Mouse (Mus musculus): ENCODE results near the gene Nbas. TPM values are rescaled to one million over a fixed set of nuclear protein-coding genes. Genes with fewer than 3 reads are reported as not detected.

Nbas gene
- total RNA-seq, 2 experiments from 2014 or later = 28.3 to 28.5 TPM

DNA sequence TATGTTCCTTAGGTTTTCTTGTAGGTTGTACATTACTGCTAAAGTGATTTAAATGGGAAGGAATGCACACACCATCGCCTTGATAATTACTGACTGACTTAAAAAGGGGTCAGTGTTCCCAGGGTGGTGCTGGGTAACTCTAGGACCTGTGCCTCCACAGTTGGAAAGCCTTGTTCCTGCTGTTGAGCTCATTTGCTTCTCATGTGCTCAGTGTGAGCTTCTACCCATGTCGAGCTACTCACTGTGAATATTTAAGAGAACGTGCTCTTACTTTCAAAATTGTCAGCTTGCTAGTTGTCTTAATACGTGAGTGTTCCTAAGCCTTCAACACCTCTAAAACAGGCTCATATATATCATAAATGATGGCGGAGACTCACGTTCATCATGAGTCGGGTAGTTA lies 112.6 kb downstream of the Nbas start:
- DNase-seq (ENCODE audit: low spot score) = no peak
- intact Hi-C loops (cut with DNase I) = no loop called here

DNA sequence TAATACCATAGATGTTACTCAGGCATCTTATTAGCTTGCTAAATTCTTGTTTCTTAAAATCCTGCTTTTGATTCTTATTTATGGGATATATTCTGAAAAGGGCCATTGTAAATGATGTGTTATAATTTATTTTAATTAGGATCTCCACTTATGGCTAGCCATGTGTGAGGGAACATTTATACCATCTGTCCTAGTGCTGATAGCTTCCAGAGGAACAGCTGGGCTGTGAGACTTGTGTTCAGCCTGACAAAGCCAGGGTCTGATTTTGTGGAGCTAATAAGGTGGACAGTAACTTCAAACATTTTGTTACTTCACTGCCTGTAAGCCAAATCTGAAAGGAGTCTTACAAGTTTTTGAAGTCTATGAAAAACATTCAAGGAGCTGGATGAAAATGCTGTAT lies 113.1 kb downstream of the Nbas start:
- intact Hi-C loops (cut with DNase I) = no loop called here

DNA sequence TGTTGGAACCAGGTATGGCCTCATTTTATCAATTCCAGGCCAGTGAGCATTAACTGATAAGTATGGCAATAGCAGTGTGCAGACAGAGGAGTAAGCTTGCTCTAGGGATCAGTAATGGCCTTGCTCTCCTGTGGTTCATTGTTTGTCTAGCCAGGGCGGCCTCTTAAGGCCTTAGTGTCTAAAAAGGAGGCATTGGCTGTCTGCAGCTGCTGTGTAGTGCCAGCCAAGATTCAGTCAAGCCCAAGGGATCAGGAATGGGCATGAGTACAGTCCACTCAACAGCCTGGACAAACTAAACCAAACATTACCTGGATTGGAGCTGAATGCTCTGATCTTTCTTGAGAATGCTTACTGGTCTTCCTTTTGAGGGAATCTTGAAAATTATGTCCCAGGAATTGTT lies 120.7 kb downstream of the Nbas start:
- intact Hi-C loops (cut with DNase I) = no loop called here
- DNase-seq (ENCODE audit: low spot score) = no peak

More for the DNA sequence above, 113.1 kb downstream of the Nbas start:
- no peak for DNase-seq (ENCODE audit: low spot score)

DNA sequence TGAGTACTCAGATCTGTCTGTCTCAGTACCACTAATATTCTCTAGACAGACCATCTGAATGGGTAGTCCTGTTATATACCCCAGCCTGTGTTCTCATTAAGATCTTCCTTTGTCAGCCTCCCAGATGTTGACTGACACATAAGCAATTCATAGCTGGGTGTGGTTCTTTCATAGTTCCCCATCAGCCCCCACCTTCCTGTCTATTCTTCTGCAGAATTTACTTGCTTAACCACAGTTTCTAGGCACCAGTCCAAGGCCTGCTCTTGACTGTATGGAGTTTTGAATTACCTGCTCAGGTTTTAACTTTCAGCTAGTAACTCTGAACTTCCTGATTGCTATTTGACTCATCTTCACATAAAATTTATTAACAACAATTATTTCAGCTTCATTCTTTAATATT lies 141.3 kb downstream of the Nbas start:
- no peak for DNase-seq (ENCODE audit: low spot score)
- intact Hi-C loops (cut with DNase I) = no loop called here

DNA sequence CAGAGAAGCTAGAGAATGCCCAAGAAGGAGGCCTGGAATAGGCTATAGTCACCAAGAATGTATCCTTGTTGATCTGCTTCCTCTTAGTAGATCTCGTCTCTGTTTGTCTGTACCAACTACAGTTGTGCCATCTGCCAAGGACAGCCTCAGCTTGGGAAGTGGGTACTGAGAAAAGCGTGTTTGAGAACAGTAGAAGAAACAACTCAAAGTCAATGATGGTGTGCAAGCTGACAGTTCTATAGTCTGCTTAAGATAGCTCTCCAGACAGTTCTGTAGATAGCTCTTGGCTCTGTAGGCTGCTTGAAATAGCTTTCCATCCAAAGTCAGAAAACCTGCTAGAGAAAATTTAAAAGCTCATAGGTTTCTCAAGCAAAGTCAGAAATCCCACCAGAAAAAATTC lies 149.7 kb downstream of the Nbas start:
- DNase-seq (ENCODE audit: low spot score) = no peak
- intact Hi-C loops (cut with DNase I) = no loop called here

DNA sequence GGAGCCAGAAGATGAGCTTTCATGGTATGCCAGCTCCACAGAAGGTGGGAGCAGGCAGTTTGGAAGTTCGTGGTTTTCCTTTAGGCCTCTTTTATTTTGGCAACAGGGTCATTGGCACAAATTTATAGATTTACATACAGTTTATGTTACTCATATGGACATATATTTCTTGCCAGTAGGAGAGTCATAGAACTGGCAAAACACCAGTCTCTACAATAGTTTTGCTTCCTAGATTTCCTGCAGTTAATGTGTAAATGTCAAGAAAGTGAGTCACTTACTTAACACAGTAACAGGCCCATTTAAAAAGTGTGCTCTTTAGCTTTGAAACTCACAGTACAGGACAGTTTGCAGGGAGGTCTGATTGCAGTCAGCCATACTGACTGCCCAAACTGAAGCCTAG lies 161.3 kb downstream of the Nbas start:
- DNase-seq (ENCODE audit: low spot score) = no peak
- intact Hi-C loops (cut with DNase I) = no loop called here

DNA sequence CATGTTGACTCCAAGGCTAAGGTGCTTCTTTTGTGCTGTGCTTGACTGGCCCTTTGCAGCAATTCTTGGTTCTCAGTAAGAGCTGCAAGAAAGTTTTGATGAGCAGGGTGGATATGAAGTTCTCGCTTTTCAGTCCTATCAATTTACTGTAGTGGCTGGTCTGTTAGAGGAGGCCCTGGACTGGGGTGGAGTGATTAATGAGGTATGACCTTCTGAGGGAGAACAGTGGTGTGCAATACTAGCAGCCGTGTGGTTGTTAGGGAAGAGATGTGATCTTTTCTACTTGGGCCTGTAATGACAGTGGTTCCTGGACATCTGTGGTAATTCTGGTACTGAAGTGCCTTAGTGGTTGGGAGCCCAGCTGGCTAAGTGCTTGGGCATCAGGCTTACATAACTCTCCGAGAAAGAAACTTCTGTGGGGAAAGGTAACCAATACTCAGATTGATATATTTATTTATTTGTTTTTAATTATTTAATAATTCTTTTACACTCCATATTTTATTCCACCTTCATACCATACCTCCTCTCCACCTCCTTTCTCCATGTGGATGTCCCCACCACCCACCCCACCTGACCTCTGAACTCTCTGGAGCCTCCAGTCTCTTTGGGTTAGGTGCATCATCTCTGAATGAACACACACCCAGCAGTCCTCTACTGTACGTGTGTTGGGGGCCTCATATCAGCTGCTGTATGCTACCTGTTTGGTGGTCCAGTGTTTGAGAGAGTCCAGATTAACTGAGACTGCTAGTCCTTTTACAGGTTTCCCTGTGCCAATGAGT lies 175.9 kb downstream of the Nbas start:
- intact Hi-C loops (cut with DNase I) = no loop called here
- DNase-seq (ENCODE audit: low spot score) = no peak

DNA sequence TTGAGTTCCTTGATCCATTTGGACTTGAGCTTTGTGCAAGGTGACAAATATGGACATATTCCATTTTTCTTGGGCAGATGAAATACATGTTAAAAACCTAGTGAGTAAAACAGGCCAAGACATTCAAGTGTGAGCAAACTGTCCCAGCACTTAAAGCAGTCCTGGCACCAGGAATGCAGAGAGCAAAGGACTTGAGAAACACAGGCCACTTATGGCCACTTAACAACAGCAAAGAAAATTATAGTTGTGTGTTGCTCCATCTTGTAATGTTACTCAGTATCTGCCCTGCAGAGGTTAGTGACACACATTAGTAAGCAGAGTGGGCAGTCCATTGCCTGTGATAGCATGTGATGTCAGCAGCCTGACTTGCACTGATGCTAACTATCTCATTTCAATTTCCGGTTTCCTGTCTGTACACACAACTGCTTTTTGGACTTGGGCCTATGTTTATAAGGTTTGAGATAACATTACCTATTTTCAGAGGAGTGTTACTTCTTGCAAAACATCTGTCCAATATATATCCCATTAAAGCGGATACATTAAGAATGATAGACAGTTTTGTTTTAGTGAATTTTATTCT lies 176.6 kb downstream of the Nbas start:
- intact Hi-C loops (cut with DNase I) = no loop called here
- no peak for DNase-seq (ENCODE audit: low spot score)

DNA sequence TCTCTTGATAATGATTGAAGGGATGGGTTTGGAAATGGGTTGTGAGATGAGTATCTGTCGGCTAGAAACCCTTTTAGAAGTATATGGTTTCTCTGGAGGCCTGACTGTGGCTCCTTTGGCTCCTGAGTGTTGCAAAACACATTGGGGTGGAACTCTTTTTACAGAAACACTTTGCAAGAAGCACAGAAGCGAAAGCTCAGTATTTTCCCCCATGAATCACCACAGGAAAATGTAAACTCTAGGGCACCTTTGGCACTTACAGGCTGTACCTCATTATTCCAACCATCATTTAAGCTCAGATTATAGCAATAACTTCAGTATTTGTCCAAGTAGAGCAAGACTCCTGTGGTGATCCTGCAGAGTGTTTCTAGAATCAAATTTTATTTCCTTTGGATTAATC lies 180.0 kb downstream of the Nbas start:
- intact Hi-C loops (cut with DNase I) = no loop called here
- DNase-seq (ENCODE audit: low spot score) = no peak

DNA sequence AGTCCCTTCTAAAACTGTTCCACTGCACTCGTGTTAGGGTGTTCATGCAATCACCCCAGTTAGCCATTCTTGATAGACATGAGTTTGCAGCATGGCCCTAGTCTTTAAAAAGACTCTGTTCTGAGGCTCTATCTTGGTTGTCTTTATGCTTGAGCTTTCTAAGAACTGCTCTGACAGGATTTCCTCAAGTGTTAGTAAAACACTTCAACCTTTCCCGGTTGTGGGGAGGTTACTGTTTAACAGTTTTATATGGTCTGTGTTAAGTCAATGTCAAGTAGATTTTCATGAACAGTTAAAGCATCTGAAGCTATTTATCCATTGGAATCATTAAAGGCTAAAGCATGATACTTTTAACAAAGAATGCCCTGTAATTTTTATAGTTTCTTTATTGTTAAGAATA lies 183.1 kb downstream of the Nbas start:
- intact Hi-C loops (cut with DNase I) = no loop called here

DNA sequence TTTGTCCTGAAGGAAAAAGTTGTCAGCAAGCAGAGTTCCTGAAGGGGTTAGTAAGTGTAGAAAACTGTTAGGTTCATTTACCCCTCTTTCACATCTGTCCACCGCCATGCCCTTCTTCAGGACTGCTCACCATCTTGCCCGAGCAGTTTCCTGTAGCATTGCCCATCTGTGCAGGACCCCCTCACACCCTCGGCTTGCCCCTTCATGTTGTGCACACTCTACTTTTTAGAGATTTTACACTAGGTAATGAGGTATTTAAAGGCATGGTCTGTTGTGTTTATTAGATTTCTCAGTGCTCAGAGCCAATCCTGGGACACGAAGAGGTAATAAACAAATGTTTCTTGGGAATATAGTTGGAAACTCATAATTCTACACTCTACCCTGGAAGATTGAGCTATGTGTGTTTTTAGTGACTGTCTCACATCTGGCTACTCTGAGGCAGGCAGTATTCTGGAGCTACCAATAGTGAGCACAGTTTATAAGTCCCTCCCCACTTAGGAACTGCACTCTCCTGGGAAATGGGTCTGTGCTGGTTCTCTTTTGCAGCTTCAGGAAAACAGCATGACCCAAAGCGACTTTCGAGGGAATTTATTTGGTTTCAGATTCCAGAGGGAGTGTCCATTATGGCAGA lies 191.4 kb downstream of the Nbas start:
- intact Hi-C loops (cut with DNase I) = no loop called here
- DNase-seq (ENCODE audit: low spot score) = no peak

More for the DNA sequence above, 183.1 kb downstream of the Nbas start:
- no peak for DNase-seq (ENCODE audit: low spot score)

DNA sequence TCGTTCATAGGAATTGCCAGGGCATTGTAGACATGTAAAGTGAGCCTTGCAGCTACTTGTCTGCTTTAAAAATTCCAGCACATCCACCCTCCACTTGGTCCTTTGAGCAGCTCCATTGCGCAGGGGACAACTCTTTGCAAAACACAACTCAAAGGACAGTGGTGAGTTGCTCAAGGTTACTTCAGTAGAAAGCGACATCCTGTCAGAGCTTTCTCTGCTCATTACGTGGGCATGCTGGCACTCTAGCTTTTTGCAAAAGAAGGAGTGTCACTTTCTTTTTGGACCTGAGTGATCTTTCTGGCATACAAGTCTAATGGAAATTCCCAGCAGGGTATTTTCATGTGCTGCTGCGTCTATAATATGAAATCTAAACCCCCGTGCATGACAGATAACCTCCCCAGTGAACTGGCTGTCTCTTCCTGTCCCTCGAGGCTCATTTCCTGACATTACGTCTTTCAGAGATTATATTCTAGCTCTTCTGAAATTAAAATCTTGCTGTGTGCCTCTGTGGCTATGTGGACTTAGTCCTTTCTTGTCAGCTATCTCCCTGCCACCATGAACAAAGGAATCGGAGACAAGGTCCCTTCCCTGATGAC lies 192.7 kb downstream of the Nbas start:
- DNase-seq (ENCODE audit: low spot score) = no peak
- intact Hi-C loops (cut with DNase I) = no loop called here

DNA sequence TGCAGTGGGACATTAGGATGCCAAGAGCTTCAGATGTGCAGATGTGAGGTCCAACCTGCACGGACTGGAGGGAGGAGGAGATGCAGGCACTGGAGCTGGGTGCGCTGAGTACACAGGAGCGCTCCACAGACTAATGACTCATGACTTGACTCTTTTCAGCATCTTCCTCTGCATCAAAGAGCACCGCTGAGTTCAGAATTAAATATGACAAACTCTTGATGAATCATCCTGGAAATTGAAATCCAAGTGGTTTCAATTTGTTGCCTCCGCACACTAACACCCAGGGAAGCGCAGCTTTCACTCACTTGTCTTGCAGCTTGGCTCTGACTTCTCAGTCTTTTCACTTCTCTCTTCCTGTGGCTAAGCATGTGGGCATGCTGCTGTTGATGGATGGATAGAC lies 193.5 kb downstream of the Nbas start:
- intact Hi-C loops (cut with DNase I) = no loop called here
- DNase-seq (ENCODE audit: low spot score) = no peak

DNA sequence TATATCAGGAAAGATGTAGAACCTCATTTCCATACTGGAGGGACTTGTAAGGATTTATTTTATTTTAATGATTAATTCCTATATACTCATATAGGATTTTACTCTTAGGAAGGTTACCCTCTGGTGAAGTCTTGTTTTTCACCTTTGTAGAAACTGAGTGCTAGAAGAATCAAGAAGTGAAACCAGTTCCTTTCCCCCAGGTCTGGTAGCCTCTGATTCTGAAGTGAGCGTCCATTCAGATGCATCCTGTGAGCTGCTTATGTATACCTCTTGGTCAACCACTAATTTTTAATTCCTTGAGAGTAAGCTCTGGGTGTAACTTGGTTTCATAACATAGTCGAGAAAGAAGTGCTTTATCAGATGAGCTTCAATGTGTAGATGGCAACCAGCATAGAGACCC lies 196.6 kb downstream of the Nbas start:
- DNase-seq (ENCODE audit: low spot score) = no peak
- intact Hi-C loops (cut with DNase I) = no loop called here

DNA sequence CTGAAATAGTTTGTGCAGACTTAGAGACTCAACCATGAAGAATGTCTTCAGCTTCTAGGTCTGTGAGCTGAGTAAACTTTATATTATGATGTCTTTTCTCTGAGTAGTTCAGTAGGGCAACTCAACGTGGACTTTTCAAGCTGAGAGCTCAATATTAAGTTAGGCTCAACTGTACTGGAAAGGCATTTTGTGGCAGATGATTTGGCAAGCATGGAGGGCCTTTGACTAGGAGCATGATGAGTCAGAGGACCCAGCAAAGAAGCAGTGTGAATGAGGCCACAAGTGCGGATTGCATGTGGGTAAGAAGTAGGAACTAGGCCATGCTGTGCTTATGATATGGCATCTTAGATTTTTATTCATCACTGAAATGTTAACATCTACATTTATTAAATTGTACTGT lies 205.9 kb downstream of the Nbas start:
- intact Hi-C loops (cut with DNase I) = no loop called here
- no peak for DNase-seq (ENCODE audit: low spot score)

DNA sequence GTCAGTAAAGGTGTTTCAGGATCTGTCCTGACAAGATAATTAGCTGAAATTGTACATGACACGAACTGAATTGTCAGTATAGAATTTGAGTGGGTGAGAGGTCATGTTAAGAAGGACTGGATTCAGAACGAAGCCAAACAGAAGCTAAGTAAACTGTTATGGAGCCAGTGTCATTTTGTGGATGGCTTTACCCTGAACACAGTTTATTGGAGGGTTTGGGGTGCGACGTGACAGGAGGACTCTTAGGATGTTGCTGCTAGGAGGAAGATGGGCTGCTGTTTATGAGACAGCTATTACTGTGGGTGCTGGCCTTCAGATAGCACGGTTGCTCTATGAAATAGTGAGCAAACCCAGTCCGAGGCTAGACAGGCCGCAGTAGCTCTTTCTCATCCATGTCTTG lies 210.2 kb downstream of the Nbas start:
- DNase-seq (ENCODE audit: low spot score) = no peak
- intact Hi-C loops (cut with DNase I) = no loop called here

DNA sequence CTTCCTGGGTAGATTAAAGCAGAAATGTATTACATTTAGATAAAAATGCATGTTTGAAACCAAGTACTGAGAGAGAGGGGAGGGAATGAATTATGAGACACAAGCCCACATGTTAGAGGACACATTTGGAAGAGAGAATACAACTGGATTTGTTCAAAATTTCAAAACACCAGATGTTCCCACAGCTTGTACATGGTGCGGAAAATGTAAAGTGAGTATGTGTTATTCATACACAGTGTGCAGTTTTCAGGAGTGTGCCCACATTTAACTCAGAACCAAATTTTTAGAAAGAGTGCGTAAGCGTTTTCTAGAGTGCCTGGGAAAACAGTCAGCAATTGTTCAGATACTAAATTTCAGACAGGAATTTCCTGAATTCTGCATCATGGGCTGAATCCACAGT lies 217.3 kb downstream of the Nbas start:
- no peak for DNase-seq (ENCODE audit: low spot score)
- intact Hi-C loops (cut with DNase I) = no loop called here

DNA sequence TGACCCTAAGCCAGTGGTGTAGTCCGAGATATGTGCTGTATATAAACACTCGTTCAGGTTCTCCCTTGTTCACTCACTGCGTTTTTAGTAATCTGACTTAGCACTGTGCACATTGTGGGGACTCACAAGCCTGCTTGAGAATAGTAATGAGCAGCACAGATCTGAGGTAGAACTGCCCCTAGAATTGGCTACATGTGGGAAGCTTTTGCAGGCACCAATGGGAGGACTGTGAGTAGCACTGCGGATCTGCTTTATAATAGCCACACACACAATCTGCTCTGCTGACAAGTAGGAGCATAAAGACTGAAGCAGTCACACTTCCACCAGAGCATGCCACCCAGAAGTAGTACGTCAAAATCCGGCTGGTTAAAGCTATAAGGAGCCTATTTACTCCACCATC lies 228.3 kb downstream of the Nbas start:
- intact Hi-C loops (cut with DNase I) = no loop called here
- no peak for DNase-seq (ENCODE audit: low spot score)

DNA sequence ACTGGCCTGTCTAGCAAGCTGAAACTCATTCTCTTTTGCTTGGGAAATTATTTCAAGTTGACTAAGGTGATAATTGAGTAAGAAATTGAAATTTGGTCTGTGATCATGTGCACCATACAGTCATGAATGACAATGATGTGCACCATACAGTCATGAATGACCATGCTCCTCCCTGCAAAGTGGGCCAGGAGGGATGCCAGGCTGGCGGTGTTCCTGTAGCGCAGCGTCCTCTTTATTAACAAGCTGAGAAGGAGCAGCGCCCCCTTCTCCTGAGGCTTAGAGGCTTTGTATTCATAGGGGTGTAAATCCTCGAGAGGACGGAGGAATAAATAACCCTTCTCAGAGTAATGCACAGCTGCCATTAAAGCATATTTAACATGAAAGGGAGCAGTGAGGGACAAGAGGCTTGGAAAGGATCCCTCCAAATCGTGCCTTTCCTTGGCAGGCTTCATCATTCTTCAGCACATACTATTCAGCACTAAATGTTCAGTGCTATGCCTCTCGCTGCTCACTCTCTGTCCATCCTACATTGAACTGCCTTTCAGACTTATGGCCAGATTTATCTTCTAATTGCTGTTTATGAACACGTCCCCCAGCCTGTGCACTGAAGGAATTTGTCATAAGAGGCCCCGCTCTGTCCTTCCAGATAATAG lies 230.4 kb downstream of the Nbas start:
- DNase-seq (ENCODE audit: low spot score) = no peak
- intact Hi-C loops (cut with DNase I) = no loop called here

DNA sequence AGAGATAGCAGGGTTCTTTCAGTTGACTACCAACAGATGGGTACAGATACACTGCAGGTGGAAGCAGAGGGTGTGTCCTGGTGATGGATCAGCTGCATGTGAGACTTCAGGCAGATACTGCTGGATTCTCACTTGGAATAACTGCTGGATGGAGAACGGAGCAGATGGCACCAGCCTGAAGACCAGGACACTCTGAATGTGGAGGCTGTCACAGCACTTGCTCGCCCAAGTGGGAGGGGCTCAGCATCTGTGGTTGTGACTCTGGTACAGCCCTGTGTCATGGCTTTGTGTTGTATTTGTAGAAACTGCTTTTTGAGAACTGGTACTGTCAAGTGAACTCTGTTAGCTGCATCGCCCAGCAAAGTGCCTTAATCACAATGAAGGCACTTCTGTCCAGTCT lies 231.3 kb downstream of the Nbas start:
- no peak for DNase-seq (ENCODE audit: low spot score)
- intact Hi-C loops (cut with DNase I) = no loop called here

Data from heart, postnatal 25 days (tissue).